Mouse (Mus musculus): ENCODE measurements at regions not wholly inside any gene's neighbourhood (a gene's known extent, or its start where the extent isn't known, plus 50 kb on each side); places are given as distances from the start of the nearest gene placed in this dataset.

DNA sequence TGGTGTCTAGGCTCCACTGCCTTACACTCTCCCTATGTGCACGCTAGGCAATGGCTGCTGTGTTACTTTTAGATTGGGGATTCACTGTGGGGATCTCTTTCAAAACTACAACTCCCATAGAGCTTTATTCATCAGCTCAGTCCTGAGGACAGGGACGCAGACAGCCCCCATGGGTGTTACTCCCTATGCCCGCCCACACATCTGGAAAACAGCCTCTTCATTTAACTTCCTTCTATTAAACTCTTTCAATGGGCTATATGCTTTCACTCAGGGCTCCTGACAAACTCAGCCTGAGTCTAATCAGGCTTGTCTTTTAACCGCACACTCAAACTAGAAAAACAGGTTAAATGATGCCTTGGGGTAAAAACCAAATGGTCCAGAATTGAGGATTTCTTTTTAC, 95.3 kb upstream of the Mdm1 start:
- no peak for TF ChIP-seq CTCF (conservative IDR thresholded peaks at IDR 0.05 in 1 of 2, IDR thresholded peaks at IDR 0.05 in 1 of 2; ENCODE audit: low read depth in 2 of 2, low read length in 2 of 2)
- TF ChIP-seq RCOR1 (conservative IDR thresholded peaks at IDR 0.05; ENCODE audit: low read depth, low read length): no peak
- TF ChIP-seq POLR2A (IDR thresholded peaks at IDR 0.05; ENCODE audit: low read depth, low read length): no peak
- TF ChIP-seq PAX5 (IDR thresholded peaks at IDR 0.05; ENCODE audit: low read length): no peak
- no peak for TF ChIP-seq KAT2A (IDR thresholded peaks at IDR 0.05; ENCODE audit: insufficient replicate concordance, low read length)
- no peak for TF ChIP-seq CHD2 (IDR thresholded peaks at IDR 0.05; ENCODE audit: low read length)
- TF ChIP-seq MAX (IDR thresholded peaks at IDR 0.05; ENCODE audit: low read length): no peak
- TF ChIP-seq USF1 (IDR thresholded peaks at IDR 0.05; ENCODE audit: low read depth, low read length): no peak
- TF ChIP-seq BHLHE40 (IDR thresholded peaks at IDR 0.05; ENCODE audit: low read depth, low read length): no peak

Data from CH12.LX (cell line).